Mouse (Mus musculus): ENCODE measurements at regions not wholly inside any gene's neighbourhood (a gene's known extent, or its start where the extent isn't known, plus 50 kb on each side); places are given as distances from the start of the nearest gene placed in this dataset.
A peak's percentile ranks its signal among the peaks of the same experiment; 100 is the strongest.

DNA sequence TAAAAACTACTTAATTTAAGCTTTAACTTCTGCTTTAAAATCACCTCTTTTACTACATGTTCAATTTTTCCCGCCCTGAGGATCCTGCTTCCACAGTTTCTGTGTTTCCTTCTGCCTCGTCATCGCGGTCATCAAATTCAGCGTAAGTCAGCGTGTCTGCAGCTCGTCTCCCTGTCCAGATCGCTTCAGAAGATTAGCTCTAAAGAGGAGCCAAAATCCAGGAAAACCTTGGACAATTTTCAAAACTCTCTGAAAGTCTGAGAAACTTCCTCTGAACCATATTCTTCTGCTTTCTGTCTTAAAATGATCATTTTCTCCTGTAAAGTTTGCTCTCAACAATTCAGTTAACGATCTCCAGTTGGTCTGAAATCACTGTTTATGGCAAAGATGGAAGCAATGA, 196.2 kb upstream of the Speer4f2 start:
- DNase-seq (ENCODE audit: low read depth, low spot score) = no peak

DNA sequence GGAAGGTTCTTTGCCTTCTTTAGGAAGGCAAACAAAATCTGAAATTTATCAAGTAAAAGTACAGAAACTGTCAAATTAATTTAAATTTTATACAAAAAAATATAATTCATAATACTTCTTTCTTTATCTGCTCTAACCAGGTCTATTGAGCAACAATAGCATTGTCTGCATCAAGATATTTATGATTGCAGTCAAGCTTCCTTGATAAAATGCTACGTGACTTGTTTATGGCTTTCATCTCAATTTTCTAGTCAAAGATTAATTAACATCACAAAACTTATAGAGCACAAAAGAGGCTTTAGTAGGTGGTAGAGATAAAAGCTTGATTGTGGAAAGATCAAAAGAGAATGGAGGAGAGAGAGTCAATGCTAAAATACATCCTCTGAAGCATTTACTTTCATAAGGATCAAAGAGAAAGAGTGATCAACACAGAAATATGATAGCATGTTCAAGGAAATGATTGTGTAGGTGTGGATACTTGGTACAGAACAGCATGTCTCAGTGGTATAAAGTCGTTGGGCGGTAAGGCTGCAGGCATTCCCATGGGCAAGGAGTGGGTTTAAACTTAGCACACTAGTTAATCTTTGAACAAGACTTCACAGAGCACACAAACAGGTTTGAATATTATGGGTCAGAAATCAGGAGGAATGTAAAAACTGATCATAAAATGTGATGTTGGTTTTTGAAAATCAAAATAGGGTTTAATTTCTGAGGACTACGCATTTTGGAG, 164.3 kb upstream of the Speer4f2 start:
- DNase-seq (ENCODE audit: low read depth, low spot score) = no peak

DNA sequence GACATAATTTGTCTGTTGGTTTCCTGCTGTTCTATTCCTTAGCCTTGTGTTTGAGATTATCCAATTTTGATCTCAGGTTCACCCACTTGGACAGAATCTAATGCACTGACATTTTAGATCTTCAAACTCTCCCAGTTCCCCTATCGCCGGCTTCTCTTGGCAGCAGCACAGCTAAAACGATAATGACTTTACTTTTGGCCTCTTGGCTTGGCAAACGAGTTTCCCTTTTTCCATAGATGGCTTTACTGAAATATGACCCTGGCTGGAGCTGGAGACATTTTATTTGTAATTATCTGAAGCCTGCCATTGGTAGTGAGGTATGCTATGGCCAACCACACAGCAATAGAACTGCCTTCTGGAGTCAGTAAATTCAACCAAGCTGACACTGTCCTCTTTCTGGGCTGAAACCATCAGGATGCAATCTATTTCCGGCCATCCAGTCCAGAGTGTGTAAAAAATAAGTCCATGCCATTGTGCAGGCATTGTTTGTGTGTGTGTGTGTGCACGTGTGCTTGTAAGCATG, 162.2 kb upstream of the Speer4f2 start:
- no peak for DNase-seq (ENCODE audit: low read depth, low spot score)

DNA sequence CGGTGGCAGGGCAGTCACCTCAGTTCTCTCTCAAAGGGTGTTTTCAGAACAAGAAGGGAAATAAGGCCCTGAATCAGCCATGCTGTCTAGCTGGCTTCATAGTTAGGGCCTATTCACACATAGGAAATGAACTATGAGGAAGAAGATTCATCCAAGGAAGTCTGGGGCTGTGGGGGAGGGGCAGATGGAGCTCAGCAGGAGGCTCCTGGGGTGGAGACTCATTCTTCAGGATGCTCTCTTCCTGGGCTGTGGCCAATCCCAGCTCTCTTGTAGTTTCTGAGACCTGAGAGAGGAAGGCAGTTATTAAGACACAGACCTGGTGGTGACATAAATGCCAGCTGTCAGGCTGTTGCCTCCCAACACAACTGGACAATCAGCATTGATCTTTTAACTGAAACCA, 149.4 kb upstream of the Speer4f2 start:
- peak; percentile 16 for DNase-seq (ENCODE audit: low read depth, low spot score)

DNA sequence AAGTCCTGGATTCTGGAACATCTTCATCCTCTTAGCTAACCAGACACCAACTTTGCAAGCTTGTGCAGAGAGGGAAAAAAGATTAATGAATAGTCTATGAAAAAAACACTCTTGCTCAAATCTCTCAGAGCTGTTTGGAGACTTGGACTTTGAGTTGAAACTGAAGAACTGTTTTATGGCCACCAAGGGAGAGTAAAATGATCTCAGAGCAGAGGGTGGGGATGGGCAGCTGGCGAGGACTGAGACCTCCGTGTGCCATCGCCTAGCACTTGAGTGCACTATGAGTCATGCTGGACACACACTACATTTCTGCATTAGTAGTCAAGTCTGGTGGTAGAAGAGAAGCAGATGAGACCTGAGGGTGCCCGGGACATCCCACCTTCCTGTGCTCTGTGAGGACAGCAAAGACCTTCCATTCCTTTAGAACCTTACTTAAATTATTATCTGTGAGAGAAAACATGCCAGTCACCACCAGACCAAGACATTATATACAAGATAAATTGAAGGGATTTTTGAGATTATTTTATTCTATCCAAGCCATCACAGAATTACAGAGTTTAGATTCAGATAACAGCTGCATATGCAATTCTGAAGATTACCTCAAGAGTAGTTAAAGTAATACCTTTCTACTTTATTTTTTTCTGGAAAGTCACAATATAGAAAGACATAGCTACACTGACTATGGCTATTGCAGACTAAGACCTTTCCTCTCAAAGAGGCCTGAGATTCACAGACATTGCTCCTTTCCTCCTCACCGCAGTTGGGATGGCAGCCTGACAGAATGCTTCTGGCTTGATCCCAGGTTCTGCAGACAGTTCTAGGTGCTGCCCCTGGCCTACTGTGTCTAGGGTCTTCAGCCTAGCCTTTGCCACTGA, 125.0 kb upstream of the Speer4f2 start:
- DNase-seq (ENCODE audit: low read depth, low spot score) = no peak

DNA sequence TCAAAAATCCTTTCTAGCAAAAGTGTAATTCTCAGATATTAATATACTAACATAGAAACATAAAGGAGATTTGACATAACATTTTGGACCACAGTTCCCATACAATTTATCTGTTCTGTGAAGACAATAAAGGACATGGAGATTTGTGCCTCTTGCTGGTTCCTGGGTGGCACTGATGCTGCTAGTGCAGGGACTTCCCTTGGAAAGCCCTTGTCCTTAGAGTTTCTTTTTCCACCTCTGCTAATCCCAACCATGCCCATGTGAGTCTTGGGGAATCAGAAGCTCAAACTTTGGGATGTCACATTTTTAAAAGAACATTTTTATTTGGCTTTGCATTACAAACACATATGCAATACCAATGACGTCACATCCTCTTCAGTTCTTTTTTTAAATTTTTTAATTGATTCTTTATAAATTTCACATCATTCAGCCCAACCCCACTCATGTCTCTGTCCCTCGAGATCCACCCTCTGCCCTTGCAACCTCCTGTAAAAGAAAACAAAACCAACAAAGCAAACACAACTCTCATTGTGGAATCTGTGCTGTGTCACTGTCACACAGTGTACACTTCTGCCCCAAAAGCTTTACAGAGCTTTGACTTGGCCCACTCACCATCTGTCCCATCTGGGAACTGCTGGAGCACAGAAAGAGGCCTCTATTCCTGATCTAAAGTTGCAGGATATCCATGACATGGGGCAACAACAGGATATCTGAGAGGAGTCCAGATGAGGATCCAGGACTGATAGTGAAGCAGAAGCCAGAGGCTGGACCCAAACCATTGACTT, 112.2 kb upstream of the Speer4f2 start:
- DNase-seq (ENCODE audit: low read depth, low spot score) = no peak

DNA sequence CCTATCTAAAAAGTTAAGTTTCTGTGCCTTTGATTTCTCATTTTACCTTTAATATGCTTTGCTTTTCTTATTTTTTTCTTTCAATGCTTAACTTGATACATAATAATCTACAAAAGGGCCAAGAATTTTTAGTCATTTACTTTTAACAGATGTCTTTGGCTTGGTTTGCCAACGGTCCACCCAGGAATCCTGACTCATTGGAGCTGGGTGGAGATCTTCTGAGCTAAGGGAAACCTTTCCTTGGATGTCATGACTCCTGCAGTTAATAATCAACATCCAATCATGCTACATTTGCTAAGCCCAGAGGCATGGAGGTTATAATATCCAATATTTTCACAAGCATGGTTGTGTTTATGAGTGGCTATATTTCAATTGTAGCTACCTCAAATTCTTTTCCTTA, 110.9 kb upstream of the Speer4f2 start:
- DNase-seq (ENCODE audit: low read depth, low spot score) = no peak

DNA sequence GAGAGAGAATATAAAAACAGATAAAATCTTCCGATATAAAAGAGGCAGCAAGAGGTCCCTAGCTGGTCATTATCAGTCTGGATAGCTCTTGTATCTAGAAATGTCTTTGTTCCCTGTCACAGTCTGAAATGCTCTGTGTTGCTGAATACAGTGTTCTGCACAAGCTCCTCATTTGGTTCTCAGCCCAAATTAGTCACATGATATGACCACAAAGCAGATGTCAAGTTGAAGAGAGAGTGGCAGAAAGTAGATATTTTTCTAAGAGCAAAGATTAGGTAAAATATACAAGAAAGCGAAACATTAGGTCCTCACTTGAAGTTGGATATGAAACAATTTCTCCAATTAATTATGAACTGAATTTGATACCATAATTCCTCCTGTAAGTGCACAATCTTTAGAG, 101.8 kb upstream of the Speer4f2 start:
- DNase-seq (ENCODE audit: low read depth, low spot score) = no peak

DNA sequence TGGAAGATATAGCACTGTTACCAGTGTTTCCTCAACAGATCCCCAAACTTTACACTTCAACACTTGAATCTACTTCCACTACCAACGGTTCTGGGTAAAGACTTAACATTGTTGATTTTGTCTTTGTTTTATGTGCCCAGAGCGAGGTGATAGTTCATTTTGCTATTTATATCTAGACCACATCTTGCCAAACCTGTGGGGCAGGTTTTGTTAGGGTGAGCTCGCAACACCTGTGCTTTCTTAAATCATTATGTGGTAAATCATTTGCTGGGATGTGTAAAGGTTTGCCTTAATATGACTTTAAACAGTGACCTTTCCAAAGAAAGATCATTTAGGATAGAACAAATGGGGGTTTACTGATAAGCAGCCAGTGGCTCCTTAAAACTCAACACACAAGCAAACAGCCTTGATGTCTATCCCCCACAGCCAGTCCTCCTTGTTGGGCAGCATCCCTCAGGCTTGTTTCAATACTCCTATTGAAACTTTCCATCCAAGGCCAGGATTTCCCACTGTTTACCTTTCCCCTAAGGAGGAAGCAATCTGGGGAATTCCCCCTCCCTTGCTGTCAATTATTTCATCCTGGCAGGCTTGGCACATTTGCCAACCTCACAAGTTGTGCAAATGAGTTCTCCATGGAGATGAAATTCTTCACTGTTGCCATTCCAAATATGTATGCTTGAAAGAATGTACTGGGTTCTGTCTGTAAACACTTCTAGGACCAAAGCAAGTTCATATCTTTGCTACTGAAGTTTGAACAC, 101.1 kb upstream of the Speer4f2 start:
- DNase-seq (ENCODE audit: low read depth, low spot score) = no peak

DNA sequence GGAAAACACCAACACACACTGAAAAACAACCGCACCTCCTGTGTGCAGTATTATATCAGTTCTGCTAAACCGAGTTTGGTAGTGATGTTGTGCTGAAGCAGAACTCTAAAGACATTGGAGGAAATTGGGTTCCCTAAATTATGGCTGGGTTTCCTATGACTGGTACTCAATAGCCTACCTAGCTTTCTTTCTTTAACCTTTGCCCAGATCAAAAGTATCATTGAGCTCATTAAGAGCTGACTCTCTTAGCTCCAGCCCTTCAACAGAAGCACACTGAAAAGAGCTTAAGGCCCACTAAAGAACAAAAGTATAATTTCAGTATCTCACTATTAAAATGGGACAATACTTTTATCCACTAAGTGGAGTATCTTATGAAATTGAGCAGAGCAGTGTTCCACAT, 97.6 kb upstream of the Speer4f2 start:
- no peak for DNase-seq (ENCODE audit: low read depth, low spot score)

DNA sequence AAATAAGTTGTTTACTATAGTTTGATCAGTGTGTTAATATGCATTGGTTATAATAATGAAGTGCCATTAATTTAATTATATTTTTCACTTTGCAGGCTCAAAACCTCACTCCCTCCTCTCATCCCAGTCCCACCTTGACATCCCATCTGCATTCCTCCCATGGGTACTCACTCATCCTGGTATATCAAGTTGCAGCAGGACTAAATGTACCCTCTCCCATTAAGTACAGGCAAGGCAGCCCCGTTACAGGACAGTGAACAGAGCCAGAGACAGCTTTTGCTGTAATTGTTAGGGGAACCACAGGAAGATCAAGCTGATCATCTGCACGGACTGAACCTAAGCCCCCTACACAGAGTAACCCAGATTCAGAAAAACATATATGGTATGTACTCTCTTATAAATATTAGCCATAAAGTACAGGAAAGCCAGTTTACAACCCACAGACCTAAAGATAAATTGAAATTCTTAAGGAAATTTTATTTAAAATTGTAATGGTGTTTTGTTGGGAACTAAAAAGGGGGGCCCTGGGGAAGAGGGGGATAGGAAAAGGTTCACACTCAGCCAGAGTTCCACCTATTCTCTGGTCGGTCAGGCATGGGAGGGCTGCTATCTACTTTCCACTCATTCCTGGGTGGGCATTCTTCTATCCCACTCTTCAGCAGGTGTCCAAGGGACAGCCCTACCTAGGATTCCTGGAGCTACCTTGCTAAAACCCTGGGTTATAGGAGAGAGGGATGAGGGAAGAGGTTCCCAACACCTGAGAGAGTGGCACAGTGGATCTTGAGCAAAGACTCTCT, 96.0 kb upstream of the Speer4f2 start:
- no peak for DNase-seq (ENCODE audit: low read depth, low spot score)

DNA sequence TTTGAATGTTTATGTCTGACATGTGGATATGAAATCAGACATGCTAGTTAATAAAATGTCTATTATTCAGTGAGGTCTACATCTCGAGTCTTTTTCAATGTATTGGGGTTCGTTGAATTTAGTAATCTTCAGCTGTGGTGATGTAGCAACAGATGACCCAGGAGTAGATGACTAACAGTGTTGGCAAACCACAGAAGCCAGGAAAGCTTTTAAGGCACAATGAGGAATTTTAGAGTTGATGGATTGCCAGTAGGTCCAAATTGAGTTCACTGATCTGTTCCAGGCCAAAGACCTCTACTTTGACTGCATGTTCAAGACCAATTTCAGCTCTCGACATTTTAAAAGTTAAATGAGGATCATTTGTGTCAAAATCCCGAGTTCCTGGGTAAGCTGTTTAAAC, 92.8 kb upstream of the Speer4f2 start:
- no peak for DNase-seq (ENCODE audit: low read depth, low spot score)

DNA sequence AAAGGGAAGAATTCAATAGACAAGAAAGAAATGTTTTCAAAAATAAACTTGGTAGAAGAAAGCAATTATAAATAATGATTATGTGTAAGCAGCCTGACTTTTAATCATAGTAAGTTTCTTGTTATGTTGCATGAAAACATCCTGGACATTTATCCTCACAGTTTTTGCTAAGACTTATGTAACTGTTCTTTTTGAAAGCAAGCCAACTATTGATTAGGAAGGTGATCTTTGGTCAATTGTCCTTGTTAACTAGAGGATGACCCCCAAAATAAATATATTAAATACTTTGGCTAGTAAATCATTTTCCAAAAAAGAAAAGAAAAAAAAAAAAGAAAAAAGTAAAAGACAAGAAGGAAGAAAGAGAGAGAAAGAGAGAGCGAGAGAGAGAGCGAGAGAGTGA, 92.0 kb upstream of the Speer4f2 start:
- no peak for DNase-seq (ENCODE audit: low read depth, low spot score)

DNA sequence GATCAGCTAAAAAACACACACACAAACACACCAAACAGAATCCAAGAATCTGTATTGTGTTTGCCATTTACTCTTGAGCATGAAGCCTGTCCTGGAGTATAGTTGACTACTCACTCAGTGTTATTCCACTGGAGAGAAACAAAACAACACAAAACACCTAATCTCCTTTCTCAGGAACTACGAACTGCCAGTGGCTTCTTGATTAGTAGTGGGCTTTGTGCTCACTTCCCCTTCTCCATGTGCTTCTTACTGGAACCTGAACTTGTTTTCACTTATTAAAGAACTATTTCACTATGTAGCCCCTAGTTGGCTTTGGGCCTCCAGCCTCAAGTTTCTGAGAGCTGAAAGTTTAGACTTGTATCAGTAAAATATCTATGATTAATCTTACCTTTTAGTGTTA, 84.0 kb upstream of the Speer4f2 start:
- no peak for DNase-seq (ENCODE audit: low read depth, low spot score)

DNA sequence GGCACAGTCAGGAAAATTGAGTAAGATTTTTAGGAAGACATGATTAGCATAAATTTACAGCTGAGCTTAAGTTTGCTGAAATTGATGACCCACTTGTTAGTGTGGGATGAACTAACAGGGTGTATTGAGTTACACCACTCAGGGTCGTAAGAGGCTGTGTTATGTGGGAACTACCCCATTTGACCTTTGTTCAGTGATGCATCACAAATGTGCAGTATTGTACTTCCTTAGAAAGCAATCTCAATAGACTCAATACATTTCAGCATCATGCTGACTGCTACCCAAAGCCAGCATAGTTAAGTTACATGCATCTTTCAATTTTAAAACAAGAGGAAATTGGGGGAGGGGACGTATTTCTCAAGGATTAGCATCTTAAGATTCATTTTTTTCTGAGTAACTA, 80.4 kb upstream of the Speer4f2 start:
- DNase-seq (ENCODE audit: low read depth, low spot score) = no peak

DNA sequence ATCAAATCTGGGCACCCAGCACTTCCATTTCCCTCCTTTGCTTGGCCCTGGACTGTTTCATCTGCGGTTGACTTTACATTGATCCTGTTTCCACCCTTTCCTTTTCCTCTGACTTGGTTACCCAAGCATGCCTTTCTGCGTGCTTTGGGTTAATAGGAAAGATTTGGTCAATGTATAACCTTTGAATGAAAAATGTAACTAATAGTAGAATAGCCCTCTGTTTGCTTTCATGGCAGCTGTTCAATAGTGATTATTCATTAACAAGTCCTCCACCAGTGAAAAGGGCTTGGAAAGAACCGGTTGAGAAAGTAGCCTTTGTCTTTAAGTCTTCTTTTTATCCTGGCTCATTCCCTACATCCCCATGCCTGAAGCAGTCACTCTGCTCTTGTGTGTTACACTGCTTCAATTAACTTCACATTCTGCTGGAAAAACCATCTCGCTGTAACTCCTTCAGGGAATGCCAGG, 76.4 kb upstream of the Speer4f2 start:
- DNase-seq (ENCODE audit: low read depth, low spot score) = no peak

DNA sequence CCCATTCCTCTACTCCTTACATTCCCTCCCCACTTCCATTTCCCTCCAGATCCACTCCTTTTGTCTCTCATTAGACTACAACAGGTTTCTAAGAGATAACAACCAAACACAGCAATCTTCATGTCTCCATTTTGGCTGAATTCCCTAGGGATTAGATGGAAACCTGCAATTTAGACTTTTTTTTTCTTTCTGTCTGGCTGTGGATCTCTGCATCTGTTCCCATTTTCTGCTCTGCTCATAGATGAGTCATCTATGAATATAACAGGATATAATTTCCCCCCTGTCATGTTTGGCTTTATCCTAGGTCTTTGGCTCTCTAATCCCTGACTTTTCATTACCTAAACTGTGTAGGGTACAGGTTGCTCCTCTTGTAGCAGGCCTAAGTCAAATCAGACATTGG, 73.1 kb upstream of the Speer4f2 start:
- DNase-seq (ENCODE audit: low read depth, low spot score) = no peak

DNA sequence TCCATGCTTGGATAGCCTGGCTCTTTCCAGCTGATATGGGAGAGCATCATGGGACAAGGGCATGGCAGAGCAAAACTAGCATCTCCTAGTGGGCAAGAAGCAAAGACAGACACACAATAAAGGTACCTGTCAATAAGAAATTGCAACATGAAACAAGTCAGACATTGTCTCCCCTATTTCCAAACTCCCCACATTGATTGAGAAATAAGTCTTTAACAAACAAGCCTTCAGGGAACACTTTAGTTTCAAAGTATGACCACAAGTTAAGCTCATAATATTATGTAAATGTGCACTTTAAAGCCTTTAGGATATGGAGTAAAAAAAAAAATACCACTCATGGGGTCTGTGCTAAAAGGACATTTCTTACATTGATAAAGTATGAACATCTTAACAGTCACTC, 51.5 kb upstream of the Speer4f2 start:
- no peak for DNase-seq (ENCODE audit: low read depth, low spot score)

Measured in ZHBTc4 (cell line).